Mouse (Mus musculus): ENCODE measurements at regions not wholly inside any gene's neighbourhood (a gene's known extent, or its start where the extent isn't known, plus 50 kb on each side); places are given as distances from the start of the nearest gene placed in this dataset.

DNA sequence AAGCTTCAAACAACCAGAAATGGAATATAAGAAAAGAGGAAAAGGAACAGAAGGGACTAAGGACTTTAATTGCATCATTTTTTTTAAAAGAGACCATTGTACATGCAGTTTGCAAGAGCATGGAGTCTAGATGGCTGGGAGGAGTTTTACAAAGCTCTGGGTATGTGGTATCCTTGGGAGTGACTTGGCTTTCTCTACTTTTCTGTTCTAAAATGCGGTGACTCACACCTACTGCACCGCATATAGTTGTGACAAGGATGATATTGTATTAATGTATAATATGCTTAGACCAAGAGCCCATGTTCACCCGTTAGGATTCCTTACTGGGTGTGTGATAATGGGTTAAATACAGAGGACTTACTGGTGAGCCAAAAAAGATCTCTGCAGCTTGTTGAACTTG lies 212.5 kb upstream of the Ccdc122 start:
- H3K9ac ChIP-seq (replicated peaks), result no peak overlapping the region
- H3K4me1 ChIP-seq (replicated peaks; ENCODE audit: control insufficient read depth in 2 of 2, insufficient read depth in 2 of 2, low read length in 1 of 2), result peaks cover 0 to 16% of the 10 kb centered on the region in 2 experiments; a peak in 2 of 4 replicates
- no peak overlapping the region for H3K4me3 ChIP-seq (ENCODE audit: insufficient read depth in 1 of 2, low read depth in 2 of 2, low read length in 2 of 2)
- no peaks in the 10 kb centered on the region for H3K27me3 ChIP-seq (ENCODE audit: control insufficient read depth, insufficient read depth, low read length)
- H3K36me3 ChIP-seq (replicated peaks; ENCODE audit: control insufficient read depth, insufficient read depth, low read depth), result no peaks in the 10 kb centered on the region
- TF ChIP-seq CTCF (IDR thresholded peaks at IDR 0.05; ENCODE audit: low read depth) (no peak), EP300 (IDR thresholded peaks at IDR 0.05; ENCODE audit: low read depth) (no peak)
- ATAC-seq (ENCODE audit: insufficient read depth), result no peak
- WGBS (ENCODE audit: insufficient replicate concordance), result 69% methylated on average over 3 of the region's 3 CpGs
- H3K27ac ChIP-seq, result no peak overlapping the region
- DNase-seq (ENCODE audit: low read depth in 3 of 3, low spot score in 3 of 3), result no peak
- no peak overlapping the region for H3K4me2 ChIP-seq (ENCODE audit: low read depth)
- no peaks in the 10 kb centered on the region for H3K9me3 ChIP-seq (ENCODE audit: control insufficient read depth, low read length)

GRCm38 (mm10) chr14:76822766-76823325 lies 213.7 kb upstream of the Ccdc122 start:
- no peaks in the 10 kb centered on the region for H3K9me3 ChIP-seq (ENCODE audit: control insufficient read depth, low read length)
- no peaks in the 10 kb centered on the region for H3K27me3 ChIP-seq (ENCODE audit: control insufficient read depth, insufficient read depth, low read length)
- H3K27ac ChIP-seq, result no peak overlapping the region
- 65% methylated on average over 9 of the region's 9 CpGs for WGBS (ENCODE audit: insufficient replicate concordance)
- no peak overlapping the region for H3K4me2 ChIP-seq (ENCODE audit: low read depth)
- DNase-seq (ENCODE audit: low read depth in 3 of 3, low spot score in 3 of 3) (no peak), ATAC-seq (ENCODE audit: insufficient read depth) (no peak)
- no peaks in the 10 kb centered on the region for H3K36me3 ChIP-seq (replicated peaks; ENCODE audit: control insufficient read depth, insufficient read depth, low read depth)
- no peak overlapping the region for H3K9ac ChIP-seq (replicated peaks)
- no peak overlapping the region for H3K4me3 ChIP-seq (ENCODE audit: insufficient read depth in 1 of 2, low read depth in 2 of 2, low read length in 2 of 2)
- TF ChIP-seq EP300 (IDR thresholded peaks at IDR 0.05; ENCODE audit: low read depth) (no peak), CTCF (IDR thresholded peaks at IDR 0.05; ENCODE audit: low read depth) (no peak)
- H3K4me1 ChIP-seq (replicated peaks; ENCODE audit: control insufficient read depth in 2 of 2, insufficient read depth in 2 of 2, low read length in 1 of 2), result peaks cover 0 to 17% of the 10 kb centered on the region in 2 experiments; a peak in 2 of 4 replicates

GRCm38 (mm10) chr14:76821892-76822291 lies 214.7 kb upstream of the Ccdc122 start:
- Histone ChIP-seq H3K4me3 (ENCODE audit: insufficient read depth in 1 of 2, low read depth in 2 of 2, low read length in 2 of 2) (no peak overlapping the region), H3K36me3 (replicated peaks; ENCODE audit: control insufficient read depth, insufficient read depth, low read depth) (no peaks in the 10 kb centered on the region), H3K4me2 (ENCODE audit: low read depth) (no peak overlapping the region), H3K4me1 (replicated peaks; ENCODE audit: control insufficient read depth in 2 of 2, insufficient read depth in 2 of 2, low read length in 1 of 2) (peaks cover 0 to 23% of the 10 kb centered on the region in 2 experiments; a peak in 2 of 4 replicates), H3K27ac (no peak overlapping the region), H3K27me3 (ENCODE audit: control insufficient read depth, insufficient read depth, low read length) (no peaks in the 10 kb centered on the region), H3K9me3 (ENCODE audit: control insufficient read depth, low read length) (no peaks in the 10 kb centered on the region), H3K9ac (replicated peaks) (no peak overlapping the region)
- ATAC-seq (ENCODE audit: insufficient read depth) (no peak), DNase-seq (ENCODE audit: low read depth in 3 of 3, low spot score in 3 of 3) (no peak)
- 66% methylated on average over 8 of the region's 8 CpGs for WGBS (ENCODE audit: insufficient replicate concordance)
- TF ChIP-seq EP300 (IDR thresholded peaks at IDR 0.05; ENCODE audit: low read depth) (no peak), CTCF (IDR thresholded peaks at IDR 0.05; ENCODE audit: low read depth) (no peak)

DNA sequence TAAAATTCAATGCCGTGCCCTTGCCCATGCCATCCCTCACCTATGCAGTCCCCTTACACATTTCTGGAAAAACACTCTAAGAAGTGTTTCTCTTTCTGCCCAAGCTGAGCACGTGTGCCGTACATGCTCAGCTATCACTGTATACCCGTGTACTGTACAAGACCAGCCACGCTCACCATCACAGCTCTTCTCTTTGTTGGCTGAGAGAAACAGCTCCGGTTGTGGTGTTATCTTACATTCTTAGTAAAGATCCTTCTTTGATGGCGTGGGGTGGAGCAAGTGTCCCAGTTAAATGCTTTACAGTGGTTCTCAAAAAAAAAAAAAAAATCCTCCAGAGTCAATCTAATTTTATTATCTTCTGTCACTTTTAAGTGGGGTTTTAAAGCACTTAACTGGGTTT lies 215.1 kb upstream of the Ccdc122 start:
- H3K36me3 ChIP-seq (replicated peaks; ENCODE audit: control insufficient read depth, insufficient read depth, low read depth), result no peaks in the 10 kb centered on the region
- H3K4me3 ChIP-seq (ENCODE audit: insufficient read depth in 1 of 2, low read depth in 2 of 2, low read length in 2 of 2), result no peak overlapping the region
- ATAC-seq (ENCODE audit: insufficient read depth), result no peak
- no peak overlapping the region for H3K4me2 ChIP-seq (ENCODE audit: low read depth)
- H3K4me1 ChIP-seq (replicated peaks; ENCODE audit: control insufficient read depth in 2 of 2, insufficient read depth in 2 of 2, low read length in 1 of 2), result peaks cover 0 to 23% of the 10 kb centered on the region in 2 experiments; a peak in 2 of 4 replicates
- no peak overlapping the region for H3K27ac ChIP-seq
- no peaks in the 10 kb centered on the region for H3K9me3 ChIP-seq (ENCODE audit: control insufficient read depth, low read length)
- no peak overlapping the region for H3K9ac ChIP-seq (replicated peaks)
- no peaks in the 10 kb centered on the region for H3K27me3 ChIP-seq (ENCODE audit: control insufficient read depth, insufficient read depth, low read length)
- TF ChIP-seq EP300 (IDR thresholded peaks at IDR 0.05; ENCODE audit: low read depth) (no peak), CTCF (IDR thresholded peaks at IDR 0.05; ENCODE audit: low read depth) (no peak)
- WGBS (ENCODE audit: insufficient replicate concordance), result 56% methylated on average over 7 of the region's 7 CpGs
- no peak for DNase-seq (ENCODE audit: low read depth in 3 of 3, low spot score in 3 of 3)

- H3K4me3 ChIP-seq (ENCODE audit: insufficient read depth in 1 of 2, low read depth in 2 of 2, low read length in 2 of 2), result no peak overlapping the region
- DNase-seq (ENCODE audit: low read depth in 3 of 3, low spot score in 3 of 3) (no peak), ATAC-seq (ENCODE audit: insufficient read depth) (no peak)
- no peaks in the 10 kb centered on the region for H3K36me3 ChIP-seq (replicated peaks; ENCODE audit: control insufficient read depth, insufficient read depth, low read depth)
- 74% methylated on average over 6 of the region's 6 CpGs for WGBS (ENCODE audit: insufficient replicate concordance)
- H3K9ac ChIP-seq (replicated peaks), result no peak overlapping the region
- H3K4me1 ChIP-seq (replicated peaks; ENCODE audit: control insufficient read depth in 2 of 2, insufficient read depth in 2 of 2, low read length in 1 of 2), result peaks cover 0 to 23% of the 10 kb centered on the region in 2 experiments; a peak in 2 of 4 replicates
- H3K27me3 ChIP-seq (ENCODE audit: control insufficient read depth, insufficient read depth, low read length), result no peaks in the 10 kb centered on the region
- H3K9me3 ChIP-seq (ENCODE audit: control insufficient read depth, low read length), result no peaks in the 10 kb centered on the region
- no peak for TF ChIP-seq EP300 (IDR thresholded peaks at IDR 0.05; ENCODE audit: low read depth)
- TF ChIP-seq CTCF (IDR thresholded peaks at IDR 0.05; ENCODE audit: low read depth), result no peak
- no peak overlapping the region for H3K4me2 ChIP-seq (ENCODE audit: low read depth)
- no peak overlapping the region for H3K27ac ChIP-seq
These were observed 215.6 kb upstream of the Ccdc122 start for GRCm38 (mm10) chr14:76820989-76821388.

Data from liver, embryonic 14.5 days (tissue).